Mouse (Mus musculus) layer of hippocampus, adult 2 months (tissue): ENCODE measurements around the gene Srxn1. TPM values are rescaled to one million over a fixed set of nuclear protein-coding genes. Genes with fewer than 3 reads are reported as not detected.

Experiments used
- DNase-seq, 2 experiments: peaks; one replicate each; pipeline ENCODE4 v3.0.0; 2022; ENCODE audit warnings: low spot score in 2 of 2
- H3K27ac ChIP-seq: fragments of 200-600 bp; 2 replicates; pipeline ENCODE4 v1.8.1; 2022
- H3K4me3 ChIP-seq: fragments of 200-600 bp; 2 replicates; pipeline ENCODE4 v1.8.1; 2022; ENCODE audit warnings: mild to moderate bottlenecking
- CTCF ChIP-seq: fragments of 200-600 bp; conservative IDR thresholded peaks from 2 replicates; pipeline ENCODE4 v1.8.1; 2022; ENCODE audit warnings: antibody characterized with exemption, mild to moderate bottlenecking, moderate library complexity
- total RNA-seq, 2 experiments: library from RNA; stranded (reverse); gene quantifications; 2 replicates each; pipeline ENCODE4 v1.2.3; 2021

Gene Srxn1
- total RNA-seq, 2 experiments from 2014 or later = 76.0 to 80.6 TPM

- TF ChIP-seq CTCF = no peak
- Histone ChIP-seq H3K27ac (peak within 1 kb of the TSS; percentile 70; the same call in 1 of the 2 replicates), H3K4me3 (peak within 1 kb of the TSS; percentile 56)
- DNase-seq = peak in 1 of 2 experiments; percentile 21
Observed at GRCm38 (mm10) chr2:152143279-152144157, 38.2 kb downstream of the Srxn1 start, which contains the start of gene Tcf15. Gene Tcf15, plus strand, starts transcription at chr2:152143561.

- Histone ChIP-seq H3K4me3 (peak overlapping the region; percentile 56), H3K27ac (peak overlapping the region; percentile 70; the same call in 1 of the 2 replicates)
- no peak for TF ChIP-seq CTCF
- DNase-seq = no peak
Observed at GRCm38 (mm10) chr2:152144158-152144450, 38.8 kb downstream of the Srxn1 start.

- Histone ChIP-seq H3K27ac (no peak overlapping the region), H3K4me3 (peak overlapping the region; percentile 56)
- no peak for DNase-seq
- no peak for TF ChIP-seq CTCF
Observed at GRCm38 (mm10) chr2:152144501-152144900, 39.2 kb downstream of the Srxn1 start.

GRCm38 (mm10) chr2:152145711-152146110, 40.4 kb downstream of the Srxn1 start:
- Histone ChIP-seq H3K27ac (no peak overlapping the region), H3K4me3 (no peak overlapping the region)
- TF ChIP-seq CTCF = no peak
- no peak for DNase-seq

- no peak for DNase-seq
- H3K4me3 ChIP-seq = no peak overlapping the region
- no peak overlapping the region for H3K27ac ChIP-seq
- TF ChIP-seq CTCF = no peak
Observed at GRCm38 (mm10) chr2:152147079-152147478, 41.8 kb downstream of the Srxn1 start.

- TF ChIP-seq CTCF = no peak
Observed at GRCm38 (mm10) chr2:152148675-152149074, 43.4 kb downstream of the Srxn1 start.

GRCm38 (mm10) chr2:152149891-152150290, 44.6 kb downstream of the Srxn1 start:
- no peak for DNase-seq
- Histone ChIP-seq H3K4me3 (no peak overlapping the region), H3K27ac (no peak overlapping the region)
- TF ChIP-seq CTCF = no peak

More at GRCm38 (mm10) chr2:152148675-152149074, 43.4 kb downstream of the Srxn1 start:
- Histone ChIP-seq H3K27ac (no peak overlapping the region), H3K4me3 (no peak overlapping the region)
- no peak for DNase-seq

GRCm38 (mm10) chr2:152150373-152150772, 45.1 kb downstream of the Srxn1 start:
- TF ChIP-seq CTCF = no peak
- H3K27ac ChIP-seq = no peak overlapping the region
- H3K4me3 ChIP-seq = no peak overlapping the region
- no peak for DNase-seq

GRCm38 (mm10) chr2:152153361-152153760, 48.0 kb downstream of the Srxn1 start:
- H3K4me3 ChIP-seq = no peak overlapping the region
- TF ChIP-seq CTCF = no peak
- DNase-seq = no peak
- H3K27ac ChIP-seq = no peak overlapping the region

GRCm38 (mm10) chr2:152155414-152156208, 50.3 kb downstream of the Srxn1 start:
- no peak overlapping the region for H3K27ac ChIP-seq
- no peak overlapping the region for H3K4me3 ChIP-seq
- no peak for DNase-seq
- no peak for TF ChIP-seq CTCF

- TF ChIP-seq CTCF = no peak
- DNase-seq = no peak
- H3K27ac ChIP-seq = no peak overlapping the region
- no peak overlapping the region for H3K4me3 ChIP-seq
Observed at GRCm38 (mm10) chr2:152156471-152156870, 51.2 kb downstream of the Srxn1 start.

- Histone ChIP-seq H3K27ac (no peak overlapping the region), H3K4me3 (no peak overlapping the region)
- no peak for DNase-seq
- TF ChIP-seq CTCF = 0 out of 2 replicates have a peak, but pooled peaks have one; percentile 8
Observed at GRCm38 (mm10) chr2:152159487-152159886, 54.2 kb downstream of the Srxn1 start.

Other genes starting within 250 kb of the Srxn1 start
- gene Angpt4, start 194.3 kb upstream of the Srxn1 start, total RNA-seq = under 1 TPM in 1 of 2 experiments, not detected in 1; 0.20 TPM
- 1 to 10 TPM; 7.8 to 8.0 TPM for gene Fam110a, start 125.3 kb upstream of the Srxn1 start, total RNA-seq
- gene Slc52a3, start 109.0 kb upstream of the Srxn1 start, total RNA-seq = 1 to 10 TPM; 2.8 to 2.9 TPM
- gene Scrt2, start 24.0 kb upstream of the Srxn1 start, total RNA-seq = 10 to 100 TPM; 24.4 to 25.4 TPM
- 1 to 10 TPM; 2.7 to 5.1 TPM for gene Tcf15, start 38.0 kb downstream of the Srxn1 start, total RNA-seq
- 10 to 100 TPM; 95.3 to 97.7 TPM for gene Csnk2a1, start 121.3 kb downstream of the Srxn1 start, total RNA-seq
- 10 to 100 TPM; 51.1 to 54.6 TPM for gene Tbc1d20, start 188.3 kb downstream of the Srxn1 start, total RNA-seq
- 100 to 1,000 TPM; 103 to 125 TPM for gene Rbck1, start 227.1 kb downstream of the Srxn1 start, total RNA-seq
- under 1 TPM; 0.41 to 0.54 TPM for gene Trib3, start 238.5 kb downstream of the Srxn1 start, total RNA-seq